Mouse (Mus musculus) liver, embryonic 14.5 days (tissue): ENCODE measurements around the gene Chchd10. TPM values are rescaled to one million over a fixed set of nuclear protein-coding genes. Genes with fewer than 3 reads are reported as not detected.

Experiments used
- ATAC-seq: fragments of 200-750 bp; cut with Nextera tagmentation; 2 replicates; pipeline ENCODE4 v1.8.0; 2017; ENCODE audit warnings: moderate number of reproducible peaks, mild to moderate bottlenecking, moderate library complexity; ENCODE audit not compliant: insufficient read depth
- DNase-seq, 3 experiments: peaks; one replicate each; pipeline ENCODE4 v3.0.0-alpha.2; 2012 to 2013; ENCODE audit warnings: low read depth in 3 of 3, low spot score in 3 of 3
- H3K27ac ChIP-seq: fragments of 300-500 bp; sonication (generic); 2 replicates; pipeline ENCODE4 v1.5.1; 2014; ENCODE audit warnings: moderate library complexity, mild to moderate bottlenecking, control low read depth, inconsistent platforms
- H3K27me3 ChIP-seq: fragments of 300-500 bp; sonication (generic); 2 replicates; pipeline ENCODE4 v1.6.1; 2014; ENCODE audit warnings: mild to moderate bottlenecking, low read length, moderate library complexity; ENCODE audit not compliant: control insufficient read depth, insufficient read depth
- H3K36me3 ChIP-seq: fragments of 300-500 bp; sonication (generic); replicated peaks from 2 replicates; pipeline ENCODE4 v1.6.1; 2014; ENCODE audit warnings: low read depth; ENCODE audit not compliant: control insufficient read depth, insufficient read depth
- H3K4me1 ChIP-seq, 2 experiments: fragments of 200-500 bp in 1 of 2; fragments of 300-500 bp in 1 of 2; sonication (generic) in 1 of 2; replicated peaks; 2 replicates each; pipeline ENCODE4 v1.6.1; 2012 to 2014; ENCODE audit warnings: antibody characterized with exemption in 1 of 2, inconsistent platforms in 1 of 2, low read length in 1 of 2; ENCODE audit not compliant: control insufficient read depth in 2 of 2, insufficient read depth in 2 of 2
- H3K4me2 ChIP-seq: fragments of 300-500 bp; sonication (generic); 2 replicates; pipeline ENCODE4 v1.6.1; 2014; ENCODE audit warnings: low read depth, mild to moderate bottlenecking, control low read depth, moderate library complexity
- H3K4me3 ChIP-seq, 2 experiments: fragments of 200-500 bp in 1 of 2; fragments of 300-500 bp in 1 of 2; sonication (generic) in 1 of 2; 2 replicates each; pipeline ENCODE4 v1.5.1; 2012 to 2014; ENCODE audit warnings: low read depth in 2 of 2, low read length in 2 of 2, mild to moderate bottlenecking in 2 of 2, control low read depth in 1 of 2, inconsistent platforms in 1 of 2, moderate library complexity in 1 of 2; ENCODE audit not compliant: insufficient read depth in 1 of 2
- H3K9ac ChIP-seq: fragments of 300-500 bp; sonication (generic); replicated peaks from 2 replicates; pipeline ENCODE4 v1.6.1; 2014; ENCODE audit warnings: mild to moderate bottlenecking, control low read depth, moderate library complexity
- H3K9me3 ChIP-seq: fragments of 300-500 bp; sonication (generic); 2 replicates; pipeline ENCODE4 v1.6.1; 2016; ENCODE audit warnings: low read length, mixed read lengths; ENCODE audit not compliant: control insufficient read depth
- CTCF ChIP-seq: IDR thresholded peaks from 2 replicates; pipeline ENCODE4 v1.5.1; 2016; ENCODE audit warnings: antibody characterized with exemption, low read depth, control low read depth
- EP300 ChIP-seq: IDR thresholded peaks from 2 replicates; pipeline ENCODE4 v1.6.1; 2016; ENCODE audit warnings: antibody characterized with exemption, low read depth
- WGBS: fragments of 180-500 bp; shearing (Covaris S2); extraction: QIAGEN DNeasy Blood & Tissue Kit; methylation state at CpG from one replicate; pipeline ENCODE4 v1.1.7; 2014; ENCODE audit not compliant: insufficient replicate concordance; 5-methylcytosine and 5-hydroxymethylcytosine counted together
- polyA plus RNA-seq, 2 experiments: library from polyadenylated mRNA; depleted of rRNA in 1 of 2; stranded (reverse) in 1 of 2; unstranded in 1 of 2; fragments of >200 nt; fragmentation: Nextera tagmentation in 1 of 2; extraction: Ambion mirVana in 1 of 2; gene quantifications; 2 replicates each; pipeline versions ENCODE4 v1.2.1 to v1.2.3; 2012 to 2014

Chchd10 gene
- polyA plus RNA-seq, 2 experiments, result 55.8 to 106 TPM

DNA sequence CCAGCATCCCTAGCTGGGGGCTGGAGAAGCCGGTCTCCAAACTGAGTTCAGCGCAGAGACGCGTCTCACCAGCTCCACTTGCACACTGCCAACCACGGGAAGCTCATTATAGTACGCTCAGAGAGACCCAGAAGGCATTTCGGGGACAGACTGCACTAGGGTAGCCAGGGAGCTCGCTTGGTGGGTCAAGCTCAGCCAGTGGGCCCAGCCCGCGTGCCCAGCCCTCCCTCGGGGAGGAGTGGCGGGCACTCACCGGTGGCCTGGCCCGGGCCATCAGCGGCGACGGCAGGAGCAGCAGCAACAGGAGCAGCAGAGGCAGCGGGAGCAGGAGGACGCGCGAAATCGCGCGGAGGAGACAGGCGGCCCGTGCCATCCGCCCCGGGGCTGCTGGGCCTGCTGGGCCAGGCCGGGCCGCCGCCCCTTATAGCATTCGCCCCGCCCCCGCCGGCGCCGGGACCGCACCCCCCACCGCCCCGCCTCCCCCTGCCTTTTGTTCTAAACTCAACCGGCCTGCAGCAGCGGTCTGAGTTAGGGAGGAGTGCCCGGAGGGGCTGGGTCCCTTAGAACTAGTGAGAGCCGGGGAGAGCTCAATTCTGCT lies 750 bp upstream of the Chchd10 start:
- peaks cover 42% of the 10 kb centered on the region for H3K27me3 ChIP-seq
- DNase-seq (no peak), ATAC-seq (peak; percentile 14; the same call in 1 of the 2 replicates)
- peak overlapping the region; percentile 67 for H3K4me2 ChIP-seq
- peaks cover 2% of the 10 kb centered on the region; the same call in 1 of the 2 replicates for H3K36me3 ChIP-seq
- WGBS, result 2% methylated on average over 40 of the region's 44 CpGs
- H3K9ac ChIP-seq, result no peak overlapping the region; the same call in 1 of the 2 replicates
- TF ChIP-seq CTCF, result no peak
- no peak for TF ChIP-seq EP300
- H3K4me3 ChIP-seq, result peak overlapping the region; percentile 35 to 51
- H3K9me3 ChIP-seq, result no peaks in the 10 kb centered on the region
- no peak overlapping the region for H3K27ac ChIP-seq
- H3K4me1 ChIP-seq, result peaks cover 14 to 23% of the 10 kb centered on the region in 2 experiments

DNA sequence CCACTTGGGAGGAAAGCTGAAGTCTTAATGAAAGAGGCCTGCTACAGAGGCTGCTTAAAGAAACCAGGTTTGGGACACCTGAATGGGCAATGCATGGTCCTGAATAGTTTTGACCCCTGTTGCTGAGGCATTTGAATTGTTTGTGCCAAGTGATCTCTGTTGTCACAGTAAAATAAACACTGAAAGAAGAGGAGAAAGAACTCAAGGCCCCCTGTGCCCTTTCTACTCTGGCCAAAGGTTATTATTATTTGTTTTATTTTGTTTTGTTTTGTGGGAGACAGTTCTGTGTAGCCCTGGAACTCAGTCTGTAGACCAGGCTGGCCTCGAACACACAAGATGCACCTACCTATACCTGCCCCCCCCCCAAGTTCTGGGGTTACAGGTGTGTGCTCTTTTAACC lies 2.1 kb downstream of the Chchd10 start:
- Histone ChIP-seq H3K9me3 (no peaks in the 10 kb centered on the region), H3K27me3 (peaks cover 33% of the 10 kb centered on the region), H3K4me1 (peaks cover 26 to 42% of the 10 kb centered on the region in 2 experiments), H3K27ac (no peak overlapping the region), H3K9ac (no peak overlapping the region; the same call in 1 of the 2 replicates), H3K36me3 (peaks cover 2% of the 10 kb centered on the region; the same call in 1 of the 2 replicates), H3K4me3 (peak overlapping the region in 1 of 2 experiments; percentile 80; a peak in 1 of 4 replicates), H3K4me2 (peak overlapping the region; percentile 98)
- ATAC-seq, result no peak
- WGBS, result 18% methylated on average over 1 of the region's 1 CpGs
- TF ChIP-seq EP300 (no peak), CTCF (no peak)
- DNase-seq, result no peak

GRCm38 (mm10) chr10:75935680-75936541 lies 3.0 kb downstream of the Chchd10 start, which contains the start of gene Mmp11:
TSS of gene Mmp11 (minus strand) at chr10:75936496.
- no peak for TF ChIP-seq CTCF
- TF ChIP-seq EP300, result no peak
- H3K36me3 ChIP-seq, result peaks cover 2% of the 10 kb centered on the region; the same call in 1 of the 2 replicates
- peaks cover 24% of the 10 kb centered on the region for H3K27me3 ChIP-seq
- H3K27ac ChIP-seq, result peak within 1 kb of the TSS; percentile 55
- DNase-seq (peak; percentile 80 to 85 (median 85)), ATAC-seq (peak; percentile 74)
- peaks cover 36 to 49% of the 10 kb centered on the region in 2 experiments for H3K4me1 ChIP-seq
- 2% methylated on average over 51 of the region's 51 CpGs for WGBS
- peak within 1 kb of the TSS; percentile 72 to 80 for H3K4me3 ChIP-seq
- H3K9ac ChIP-seq, result peak within 1 kb of the TSS; percentile 72
- peak within 1 kb of the TSS; percentile 98 for H3K4me2 ChIP-seq
- H3K9me3 ChIP-seq, result no peaks in the 10 kb centered on the region

DNA sequence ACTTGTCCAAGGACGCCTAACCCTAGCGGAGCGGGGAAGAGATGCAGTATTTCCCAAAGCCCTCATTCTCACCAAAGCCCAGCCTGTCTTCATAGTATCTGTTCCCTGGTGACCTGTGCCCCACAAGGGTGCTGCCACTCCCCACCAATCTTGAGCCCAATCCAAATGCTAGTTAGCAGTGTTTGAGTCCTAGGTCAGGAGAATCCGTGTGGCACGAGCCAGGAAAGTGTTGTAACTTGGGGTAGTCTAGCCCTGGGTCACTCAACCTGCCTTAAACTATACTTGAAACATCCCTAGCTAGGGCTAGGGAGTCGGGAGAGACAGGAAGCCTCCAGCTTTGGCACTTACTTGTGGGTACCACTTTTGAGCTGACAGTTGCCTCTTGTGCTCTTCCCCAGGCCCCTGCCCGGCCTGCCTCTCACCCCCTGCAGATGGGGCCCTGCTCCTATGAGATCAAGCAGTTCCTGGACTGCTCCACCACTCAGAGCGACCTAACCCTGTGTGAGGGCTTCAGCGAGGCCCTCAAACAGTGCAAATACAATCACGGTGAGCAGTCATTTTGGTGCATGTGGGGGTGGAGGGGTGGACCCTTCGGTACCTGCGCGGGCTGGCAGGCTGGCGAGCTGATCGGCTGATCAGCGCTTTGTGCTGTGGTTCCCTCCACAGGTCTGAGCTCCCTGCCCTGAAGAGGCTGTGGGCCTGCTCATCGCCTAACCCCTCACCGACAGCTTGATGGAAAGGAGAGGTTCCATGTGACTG lies 4.2 kb downstream of the Chchd10 start:
- TF ChIP-seq EP300 (no peak), CTCF (peak; percentile 17; the same call in 1 of the 2 replicates)
- peak overlapping the region; percentile 72 for H3K9ac ChIP-seq
- peaks cover 12% of the 10 kb centered on the region for H3K27me3 ChIP-seq
- H3K4me1 ChIP-seq, result peaks cover 36 to 48% of the 10 kb centered on the region in 2 experiments
- 56% methylated on average over 18 of the region's 18 CpGs for WGBS
- ATAC-seq (no peak), DNase-seq (no peak)
- peaks cover 2% of the 10 kb centered on the region; the same call in 1 of the 2 replicates for H3K36me3 ChIP-seq
- H3K4me2 ChIP-seq, result peak overlapping the region; percentile 98
- H3K9me3 ChIP-seq, result no peaks in the 10 kb centered on the region
- peak overlapping the region; percentile 93 for H3K27ac ChIP-seq
- peak overlapping the region; percentile 4 to 80 for H3K4me3 ChIP-seq
